Mouse (Mus musculus) CH12.LX (cell line): ENCODE results near the gene Tnfrsf18.

Source experiments
- CHD2 ChIP-seq: IDR thresholded peaks from 2 replicates; pipeline ENCODE4 v1.6.1; 2011; ENCODE audit warnings: low read length, improper control_type of control experiment
- CTCF ChIP-seq, 2 experiments: IDR thresholded peaks in 1 of 2; conservative IDR thresholded peaks in 1 of 2; 2 replicates each; pipeline ENCODE4 v1.5.1; 2011 to 2012; ENCODE audit warnings: low read depth in 2 of 2, low read length in 2 of 2, improper control_type of control experiment in 1 of 2, inconsistent platforms in 1 of 2, mild to moderate bottlenecking in 1 of 2, moderate library complexity in 1 of 2
- EP300 ChIP-seq: IDR thresholded peaks from 2 replicates; pipeline ENCODE4 v1.6.1; 2011; ENCODE audit warnings: low read length, improper control_type of control experiment
- ETS1 ChIP-seq: conservative IDR thresholded peaks from 2 replicates; pipeline ENCODE4 v1.6.1; 2012; ENCODE audit warnings: low read depth, mild to moderate bottlenecking, inconsistent platforms, low read length, improper control_type of control experiment, moderate library complexity
- HCFC1 ChIP-seq: IDR thresholded peaks from 2 replicates; pipeline ENCODE4 v1.6.1; 2012; ENCODE audit warnings: low read depth, mild to moderate bottlenecking, inconsistent platforms, low read length, improper control_type of control experiment
- POLR2A ChIP-seq: IDR thresholded peaks from 2 replicates; pipeline ENCODE4 v1.6.1; 2011; ENCODE audit warnings: low read depth, mild to moderate bottlenecking, improper control_type of control experiment, low read length
- SMC3 ChIP-seq: IDR thresholded peaks from 2 replicates; pipeline ENCODE4 v1.6.1; 2011; ENCODE audit warnings: low read depth, low read length, improper control_type of control experiment
- TBP ChIP-seq: conservative IDR thresholded peaks from 2 replicates; pipeline ENCODE4 v1.6.1; 2011; ENCODE audit warnings: low read depth, low read length, improper control_type of control experiment
- USF1 ChIP-seq: IDR thresholded peaks from 2 replicates; pipeline ENCODE4 v1.6.1; 2014; ENCODE audit warnings: low read depth, mild to moderate bottlenecking, inconsistent platforms, low read length, improper control_type of control experiment

DNA sequence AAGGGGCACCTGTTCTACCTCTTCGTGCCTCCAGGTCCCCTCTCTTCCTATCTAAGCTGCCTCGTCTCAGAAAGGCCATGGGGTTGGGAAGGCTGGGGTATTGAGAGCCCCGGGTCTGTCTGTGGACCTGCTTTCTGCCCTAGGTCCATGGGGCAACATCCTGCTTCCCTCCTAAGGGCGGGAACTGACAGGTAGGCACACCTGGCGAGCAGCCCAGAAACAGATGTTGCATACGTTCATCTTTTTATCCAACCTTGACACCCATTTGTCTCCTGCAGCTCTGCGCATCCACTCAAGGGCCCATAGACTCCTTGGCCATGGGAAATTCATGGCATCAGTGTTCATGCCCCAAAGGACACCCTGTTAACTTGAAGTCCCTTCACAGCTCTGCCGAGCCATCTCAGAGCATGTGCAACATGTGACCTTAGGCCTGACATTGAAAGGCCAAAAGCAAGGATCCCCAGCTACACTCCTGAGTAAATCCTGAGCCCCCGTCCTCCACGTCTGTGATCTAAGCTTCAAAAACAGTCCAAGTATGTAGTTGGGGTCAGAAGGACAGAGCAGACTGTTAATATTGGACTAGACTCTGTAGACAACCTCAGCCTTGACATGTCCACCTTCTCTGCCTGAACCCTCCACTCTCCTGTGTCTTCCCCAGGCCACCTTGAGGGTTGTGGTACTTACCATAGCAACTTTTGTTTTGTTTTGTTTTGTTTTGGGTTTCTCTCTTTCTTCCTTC is 39.4 kb downstream of the Tnfrsf18 start:
- TF ChIP-seq CTCF (conservative IDR thresholded peaks at IDR 0.05 in 1 of 2, IDR thresholded peaks at IDR 0.05 in 1 of 2; ENCODE audit: low read depth in 2 of 2, low read length in 2 of 2) (no peak), ETS1 (no peak), TBP (no peak), SMC3 (no peak), POLR2A (no peak), HCFC1 (no peak), USF1 (no peak), CHD2 (no peak), EP300 (no peak)
